Mouse (Mus musculus) lung, adult 2 months (tissue): Measurements from ENCODE around the gene Rps16. TPM values are rescaled to one million over a fixed set of nuclear protein-coding genes. Genes with fewer than 3 reads are reported as not detected.
A peak's percentile ranks its signal among the peaks of the same experiment; 100 is the strongest.

ENCODE experiments used
- DNase-seq: peaks from one replicate; pipeline ENCODE4 v3.0.0; 2022
- H3K4me1 ChIP-seq: fragments of 200-500 bp; 2 replicates; pipeline ENCODE4 v1.6.1; 2011; ENCODE audit warnings: low read length; ENCODE audit not compliant: control insufficient read depth, insufficient read depth
- H3K4me3 ChIP-seq: fragments of 200-500 bp; replicated peaks from 2 replicates; pipeline ENCODE3; 2011; ENCODE audit warnings: low read depth, mild to moderate bottlenecking, control low read depth, low read length; ENCODE audit errors: extremely low read depth
- CTCF ChIP-seq: fragments of 200-500 bp; IDR thresholded peaks from 2 replicates; pipeline ENCODE4 v1.5.1; 2011; ENCODE audit warnings: mild to moderate bottlenecking, low read length, control low read depth; ENCODE audit not compliant: insufficient read depth
- POLR2A ChIP-seq: fragments of 200-500 bp; IDR thresholded peaks from 2 replicates; pipeline ENCODE4 v1.6.1; 2011; ENCODE audit warnings: low read depth, mild to moderate bottlenecking, control low read depth, low read length, borderline replicate concordance; ENCODE audit errors: extremely low read depth
- WGBS: fragments of 180-500 bp; shearing (Covaris S2); methylation state at CpG from one replicate; pipeline ENCODE4 v1.1.7; 2018; 5-methylcytosine and 5-hydroxymethylcytosine counted together
- polyA plus RNA-seq: library from polyadenylated mRNA; depleted of rRNA; stranded (reverse); fragments of >200 nt; gene quantifications from 2 replicates; pipeline ENCODE4 v1.2.3, GENCODE M21; 2012

Gene Rps16
- polyA plus RNA-seq, 1 experiment = 529 TPM

DNA sequence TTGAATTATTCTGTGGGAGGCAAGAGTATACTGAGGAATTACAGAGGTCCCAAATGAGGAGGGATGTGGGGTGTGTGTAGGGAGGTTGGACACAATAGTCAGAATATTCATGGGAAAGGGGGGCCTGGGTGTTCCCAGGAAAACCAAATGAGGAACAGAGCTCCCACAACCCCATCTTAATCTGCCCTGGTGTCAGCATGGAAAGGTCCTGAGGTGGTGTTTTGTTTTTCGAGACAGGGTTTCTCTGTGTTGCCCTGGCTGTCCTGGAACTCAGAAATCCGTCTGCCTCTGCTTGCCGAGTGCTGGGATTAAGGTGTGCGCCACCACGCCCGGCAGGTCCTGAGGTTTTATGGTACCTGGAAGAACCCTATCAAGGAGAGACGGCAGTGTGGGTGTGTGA lies 8.0 kb downstream of the Rps16 start:
- WGBS = 59% methylated on average over 7 of the region's 7 CpGs
- TF ChIP-seq POLR2A (no peak), CTCF (no peak)

DNA sequence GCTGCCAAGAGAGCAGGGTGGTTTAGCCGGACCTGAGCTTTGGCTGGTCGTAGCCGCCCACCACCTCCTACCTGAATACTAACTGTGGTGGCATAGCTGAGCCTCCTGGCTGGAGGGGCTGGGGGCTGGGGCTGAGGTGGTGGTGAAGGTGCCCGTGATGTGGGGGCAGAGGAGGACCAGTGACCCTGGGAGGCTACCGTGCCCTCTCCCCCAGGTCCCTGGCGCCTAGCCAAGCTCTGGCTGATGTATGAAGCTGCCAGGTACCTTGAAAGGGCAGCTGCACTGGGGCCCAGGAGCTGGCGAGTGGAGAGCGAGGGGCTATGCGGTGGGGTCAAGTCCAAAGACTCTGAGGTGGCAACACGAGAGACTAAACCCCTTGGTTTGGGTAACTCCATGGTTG lies 9.4 kb downstream of the Rps16 start:
- H3K4me1 ChIP-seq = peaks cover 16% of the 10 kb centered on the region
- 88% methylated on average over 10 of the region's 10 CpGs for WGBS
- DNase-seq = no peak
- no peak overlapping the region for H3K4me3 ChIP-seq
- no peak for TF ChIP-seq POLR2A
- TF ChIP-seq CTCF = no peak

More for the DNA sequence above, 8.0 kb downstream of the Rps16 start:
- no peak overlapping the region for H3K4me3 ChIP-seq
- peaks cover 16% of the 10 kb centered on the region for H3K4me1 ChIP-seq
- DNase-seq = no peak

DNA sequence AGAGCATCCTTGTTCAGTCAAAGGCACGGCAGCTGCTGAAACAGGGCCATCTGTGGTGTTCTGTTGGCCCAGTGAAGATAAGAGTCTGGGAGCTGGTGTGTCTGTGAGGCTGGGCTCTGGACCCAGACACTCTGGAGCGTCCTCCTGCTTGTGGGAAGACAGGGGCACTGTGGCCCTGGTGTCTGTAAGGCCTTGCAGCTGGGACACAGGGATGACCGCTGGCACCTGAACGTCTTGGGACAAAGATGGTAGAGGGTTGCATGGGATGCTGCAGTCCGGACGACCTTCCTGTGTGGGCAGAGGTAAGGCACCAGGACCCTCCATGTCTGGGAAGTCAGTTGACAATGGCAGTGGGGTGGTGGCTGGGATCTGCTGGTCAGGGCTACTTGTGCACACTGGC lies 9.8 kb downstream of the Rps16 start:
- H3K4me3 ChIP-seq = no peak overlapping the region
- WGBS = 88% methylated on average over 6 of the region's 6 CpGs
- peaks cover 16% of the 10 kb centered on the region for H3K4me1 ChIP-seq
- TF ChIP-seq POLR2A (no peak), CTCF (no peak)
- DNase-seq = no peak

DNA sequence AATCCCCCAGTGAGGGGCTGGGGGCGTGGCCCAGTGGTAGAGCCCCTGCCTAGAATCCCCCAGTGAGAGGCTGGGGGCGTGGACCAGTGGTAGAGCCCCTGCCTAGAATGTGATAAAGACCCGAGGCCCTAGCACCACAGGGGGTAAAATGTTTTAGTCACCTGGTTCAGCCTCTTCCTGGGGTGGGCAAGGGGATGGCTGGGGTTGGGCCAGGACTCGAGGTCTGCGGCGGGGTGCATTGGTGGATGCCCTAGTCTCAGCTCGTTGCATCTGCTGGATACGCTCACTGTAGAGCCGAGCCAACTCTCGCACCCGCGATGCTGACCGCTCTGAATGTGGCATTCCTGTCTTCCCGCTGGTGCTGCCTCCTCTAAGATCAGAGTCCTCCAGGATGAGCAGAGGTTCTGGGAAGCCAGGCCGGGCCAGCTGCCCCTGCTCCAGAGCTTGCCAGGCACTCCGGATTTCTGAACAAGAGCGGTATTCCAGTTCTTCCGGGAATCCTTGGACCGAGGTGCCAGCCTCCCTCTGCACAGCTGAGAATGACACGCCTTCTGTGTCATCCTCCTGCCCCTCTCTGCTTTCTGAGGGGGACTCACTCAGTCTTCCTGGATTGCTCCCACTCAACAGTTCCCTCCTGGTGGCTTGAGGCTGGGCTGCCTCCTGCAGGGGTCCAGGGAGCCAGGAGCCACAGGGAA lies 11.3 kb downstream of the Rps16 start:
- Histone ChIP-seq H3K4me3 (no peak overlapping the region), H3K4me1 (peaks cover 13% of the 10 kb centered on the region)
- TF ChIP-seq POLR2A (no peak), CTCF (no peak)
- 92% methylated on average over 20 of the region's 20 CpGs for WGBS
- no peak for DNase-seq

DNA sequence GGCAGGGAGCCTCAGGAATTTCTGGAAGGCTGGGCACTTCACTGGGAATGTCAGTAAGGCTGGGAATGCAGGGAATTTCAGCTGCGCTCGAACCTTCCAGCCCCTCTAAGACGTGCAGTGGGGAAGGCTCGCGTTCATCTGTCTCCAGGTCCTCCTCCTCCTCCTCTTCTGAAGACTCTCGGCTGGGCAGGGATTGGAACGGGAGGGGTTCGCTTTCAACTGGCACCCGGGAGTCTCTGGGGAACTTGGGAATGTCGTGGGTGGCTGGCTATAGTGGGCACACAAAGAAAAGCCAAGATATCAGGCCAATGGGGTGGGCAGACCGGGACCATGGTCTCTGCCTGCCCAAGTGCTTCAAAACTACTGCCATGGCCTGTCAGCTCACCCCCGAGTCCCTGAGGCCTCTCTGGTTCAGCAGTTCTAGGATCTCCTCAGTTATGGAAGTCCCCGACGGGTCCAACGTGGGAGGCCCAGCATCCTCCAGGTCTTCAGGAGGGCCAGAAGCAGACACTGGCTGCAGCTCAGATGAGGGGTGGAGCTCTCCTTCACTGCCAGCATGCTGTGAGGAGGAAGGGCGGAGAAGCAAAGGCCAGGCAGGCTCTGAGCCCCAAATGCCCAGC lies 12.1 kb downstream of the Rps16 start:
- DNase-seq = no peak
- WGBS = 73% methylated on average over 16 of the region's 16 CpGs
- peaks cover 8% of the 10 kb centered on the region for H3K4me1 ChIP-seq
- no peak overlapping the region for H3K4me3 ChIP-seq
- TF ChIP-seq CTCF (no peak), POLR2A (no peak)

DNA sequence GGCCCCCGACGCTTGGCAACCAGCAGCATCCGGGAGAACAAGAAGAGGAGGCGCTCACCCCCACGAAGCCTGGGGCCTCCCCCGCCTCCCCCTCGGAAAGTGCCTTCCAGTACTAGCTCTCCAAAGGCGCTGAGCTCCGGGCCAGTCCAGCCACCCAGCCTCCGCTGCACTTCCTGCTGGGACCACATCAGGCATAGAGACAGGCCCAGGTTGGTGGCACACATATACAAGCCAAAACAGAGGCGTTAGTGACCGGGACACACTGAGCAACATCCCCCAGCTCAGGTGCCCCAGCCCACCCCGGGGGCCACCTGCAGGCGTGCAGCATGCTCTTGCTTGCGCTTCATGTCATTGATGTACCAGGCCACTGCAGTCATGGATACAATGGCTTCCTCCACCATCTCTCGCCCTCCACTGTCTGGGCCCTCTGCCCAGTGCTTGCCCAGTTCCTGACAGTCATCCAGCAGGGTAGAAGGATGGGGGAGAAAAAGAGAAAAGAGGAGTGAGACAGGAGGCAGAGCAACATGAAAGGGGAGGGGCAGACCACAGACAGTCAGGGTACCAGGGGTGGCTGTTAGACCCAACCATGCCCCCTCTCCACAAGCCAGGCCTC lies 17.3 kb downstream of the Rps16 start:
- Histone ChIP-seq H3K4me1 (peaks cover 7% of the 10 kb centered on the region; the same call in 1 of the 2 replicates), H3K4me3 (no peak overlapping the region)
- WGBS = 85% methylated on average over 16 of the region's 16 CpGs
- no peak for DNase-seq
- TF ChIP-seq POLR2A (no peak), CTCF (no peak)

DNA sequence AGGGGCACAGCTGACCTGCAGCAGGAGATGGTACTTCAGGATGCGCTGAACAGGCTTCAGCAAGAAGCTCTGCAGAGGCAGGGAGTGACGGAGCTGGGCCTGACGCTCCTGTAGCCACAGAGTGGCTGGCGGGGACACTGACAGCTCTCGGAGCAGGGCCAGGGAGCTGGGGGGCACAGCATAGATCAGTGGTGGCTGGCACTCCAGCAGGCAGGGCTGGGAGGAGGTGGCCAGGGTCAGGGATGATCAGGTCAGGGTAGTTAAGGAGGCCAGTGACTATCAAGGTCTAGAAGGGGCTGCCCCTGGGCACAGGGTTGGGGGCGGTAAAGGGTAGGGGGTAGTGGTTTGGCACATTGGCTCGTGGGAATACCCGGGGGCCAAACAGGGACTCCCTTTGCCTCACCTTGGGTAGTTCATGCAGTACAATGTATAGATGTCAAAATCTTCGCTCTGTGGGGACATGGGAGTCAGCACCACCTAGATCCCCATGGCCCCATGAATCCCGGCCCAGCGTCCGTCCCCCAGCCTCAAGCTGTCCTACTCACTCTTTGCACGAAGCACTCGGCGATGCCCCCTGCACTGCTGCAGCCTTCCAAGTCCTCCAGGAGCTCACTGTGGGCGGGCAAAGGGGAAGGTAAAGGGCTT lies 17.9 kb downstream of the Rps16 start:
- WGBS = 93% methylated on average over 16 of the region's 16 CpGs
- no peak overlapping the region for H3K4me3 ChIP-seq
- TF ChIP-seq CTCF = no peak
- TF ChIP-seq POLR2A = no peak
- DNase-seq = no peak
- H3K4me1 ChIP-seq = peaks cover 7% of the 10 kb centered on the region; the same call in 1 of the 2 replicates

DNA sequence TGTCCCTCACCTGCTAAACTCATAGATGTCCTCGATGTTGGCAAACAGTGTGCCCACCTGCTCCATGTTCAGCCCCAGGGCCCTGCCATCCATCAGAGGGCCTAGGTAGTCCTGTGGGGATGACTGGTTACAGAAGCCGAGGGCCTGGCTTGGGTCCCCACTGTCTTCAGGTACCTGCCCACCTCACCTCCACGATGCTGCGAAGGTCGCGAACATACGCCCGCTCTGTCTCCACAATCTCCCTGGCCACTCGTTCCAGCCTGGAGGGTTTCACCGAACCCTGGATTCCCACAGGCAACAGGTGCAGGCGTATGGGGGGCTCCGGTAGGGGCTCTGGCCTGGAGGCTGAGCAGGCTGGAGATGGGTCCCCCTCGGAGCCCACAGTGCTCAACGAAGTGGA lies 19.6 kb downstream of the Rps16 start:
- TF ChIP-seq CTCF = no peak
- TF ChIP-seq POLR2A = no peak
- DNase-seq = no peak
- Histone ChIP-seq H3K4me3 (no peak overlapping the region), H3K4me1 (peaks cover 7% of the 10 kb centered on the region; the same call in 1 of the 2 replicates)
- WGBS = 84% methylated on average over 14 of the region's 14 CpGs

DNA sequence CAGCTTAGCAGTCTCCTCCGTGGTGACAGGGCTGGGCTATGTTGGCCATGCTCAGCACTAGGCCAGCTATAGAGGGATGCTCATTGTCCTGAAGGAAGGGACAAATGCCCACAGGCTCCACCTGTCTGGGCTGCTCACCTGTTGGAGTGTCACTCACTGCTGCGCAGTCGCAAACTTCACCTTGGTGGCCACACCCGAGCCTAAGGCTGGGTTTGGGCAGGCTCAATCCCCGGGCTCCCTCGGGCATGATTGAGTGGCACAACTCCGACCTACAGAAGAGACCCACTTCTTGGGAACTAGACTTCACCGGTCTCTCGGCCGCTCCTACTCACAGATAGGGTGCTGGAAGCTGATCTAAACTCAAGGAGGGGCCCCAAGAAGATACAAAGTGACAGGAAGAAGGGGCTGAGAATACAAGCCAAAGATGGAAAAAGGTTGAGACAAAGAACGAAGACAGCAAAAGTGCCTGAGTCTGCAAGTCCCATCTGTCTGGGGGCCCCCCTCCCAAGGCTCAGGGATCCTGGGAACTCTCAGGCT lies 20.6 kb downstream of the Rps16 start:
- no peak for TF ChIP-seq CTCF
- no peak; the same call in 1 of the 2 replicates for TF ChIP-seq POLR2A
- Histone ChIP-seq H3K4me3 (peak overlapping the region; percentile 68), H3K4me1 (peaks cover 7% of the 10 kb centered on the region; the same call in 1 of the 2 replicates)
- DNase-seq = peak; percentile 63
- WGBS = 5% methylated on average over 11 of the region's 11 CpGs
